ENCODE assay signal across 29 mouse cellular contexts in the genomic region with DNA sequence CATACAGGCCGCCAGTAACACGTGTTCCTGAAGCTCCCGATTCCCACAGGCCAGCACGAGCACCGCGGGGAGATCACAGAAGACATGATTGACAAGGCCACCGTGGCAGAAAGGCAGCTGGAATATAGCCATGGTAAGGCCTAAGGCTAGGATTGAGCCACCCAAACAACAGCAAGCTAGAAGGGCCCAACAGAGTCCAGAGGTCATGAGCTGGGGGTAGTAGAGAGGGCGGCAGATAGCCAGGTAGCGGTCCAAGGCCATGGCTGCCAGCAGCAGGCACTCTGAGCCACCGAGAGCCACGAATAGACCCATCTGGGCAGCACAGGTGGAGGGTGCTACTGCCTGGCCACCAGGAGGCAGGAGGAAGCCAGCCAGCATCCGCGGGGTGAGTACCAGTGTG. TPM values are rescaled to one million over a fixed set of nuclear protein-coding genes. Genes with fewer than 3 reads are reported as not detected.
DNase-seq lines count a peak whose midpoint lies in the region; ATAC-seq and TF ChIP-seq lines count a peak whose summit lies in the region.
"Had no signal": no experiment of that assay in that cellular context is flagged by ENCODE, and none has a peak within 500 bp of the region (broad histone marks: within the 10 kb centered on the region; RNA-seq: fewer than 3 reads in every experiment).

No protein-coding gene starts in this region.

- no peak overlapping the region for H3K4me3 ChIP-seq in midbrain, embryonic 11.5 days (ENCODE audit: low read depth, low read length)
- no peak overlapping the region for H3K4me3 ChIP-seq in midbrain, embryonic 15.5 days
- H3K4me3 ChIP-seq in liver, embryonic 13.5 days (replicated peaks): no peak overlapping the region
- H3K4me3 ChIP-seq in stomach, postnatal 0 days (ENCODE audit: low read depth, low read length): no peak overlapping the region
- no peak overlapping the region for H3K4me3 ChIP-seq in limb, embryonic 10.5 days
- H3K4me3 ChIP-seq: forebrain, embryonic 10.5 days; gastrocnemius, adult 2 months; heart, embryonic 15.5 days; limb, embryonic 15.5 days; midbrain, embryonic 13.5 days; myocyte had no signal

- TF ChIP-seq CTCF in stomach, postnatal 0 days (IDR thresholded peaks at IDR 0.05; ENCODE audit: low read depth): 0 out of 2 replicates have a peak, but pooled peaks have one; percentile 14

- H3K9ac ChIP-seq in midbrain, embryonic 11.5 days (ENCODE audit: low read length): no peak overlapping the region
- no peak overlapping the region for H3K9ac ChIP-seq in midbrain, embryonic 15.5 days
- H3K9ac ChIP-seq in liver, embryonic 13.5 days: no peak overlapping the region
- no peak overlapping the region for H3K9ac ChIP-seq in stomach, postnatal 0 days (ENCODE audit: low read length)
- H3K9ac ChIP-seq: heart, embryonic 15.5 days; limb, embryonic 15.5 days; midbrain, embryonic 13.5 days had no signal

- no peak for ATAC-seq in midbrain, embryonic 11.5 days (ENCODE audit: low FRiP score)
- ATAC-seq in midbrain, embryonic 15.5 days (replicated peaks): no peak
- peak; percentile 58 for ATAC-seq in liver, embryonic 13.5 days (ENCODE audit: low read depth)
- ATAC-seq in stomach, postnatal 0 days (ENCODE audit: low FRiP score, low TSS enrichment): no peak
- ATAC-seq: CD4-positive, CD25-positive, alpha-beta regulatory T cell, adult 4 months; midbrain, embryonic 13.5 days had no signal

- no peak overlapping the region for H3K4me2 ChIP-seq in midbrain, embryonic 11.5 days
- no peak overlapping the region for H3K4me2 ChIP-seq in midbrain, embryonic 15.5 days
- no peak overlapping the region for H3K4me2 ChIP-seq in liver, embryonic 13.5 days
- no peak overlapping the region for H3K4me2 ChIP-seq in stomach, postnatal 0 days (replicated peaks; ENCODE audit: low read depth)
- H3K4me2 ChIP-seq: heart, embryonic 15.5 days; limb, embryonic 15.5 days; midbrain, embryonic 13.5 days had no signal

- no peak for TF ChIP-seq EP300 in stomach, postnatal 0 days (optimal IDR thresholded peaks at IDR 0.05)

- no peaks in the 10 kb centered on the region for H3K4me1 ChIP-seq in midbrain, embryonic 11.5 days (ENCODE audit: control insufficient read depth, insufficient read depth, low read length)
- no peaks in the 10 kb centered on the region for H3K4me1 ChIP-seq in midbrain, embryonic 15.5 days
- H3K4me1 ChIP-seq in liver, embryonic 13.5 days (replicated peaks): peaks cover 21% of the 10 kb centered on the region
- H3K4me1 ChIP-seq in stomach, postnatal 0 days (replicated peaks; ENCODE audit: control insufficient read depth, insufficient read depth): no peaks in the 10 kb centered on the region
- H3K4me1 ChIP-seq in limb, embryonic 10.5 days: no peaks in the 10 kb centered on the region
- H3K4me1 ChIP-seq: forebrain, embryonic 10.5 days; limb, embryonic 15.5 days; midbrain, embryonic 13.5 days had no signal

- H3K36me3 ChIP-seq in midbrain, embryonic 11.5 days (ENCODE audit: control insufficient read depth, insufficient read depth, low read length): no peaks in the 10 kb centered on the region
- H3K36me3 ChIP-seq in midbrain, embryonic 15.5 days (replicated peaks): no peaks in the 10 kb centered on the region
- H3K36me3 ChIP-seq in liver, embryonic 13.5 days: no peaks in the 10 kb centered on the region
- no peaks in the 10 kb centered on the region for H3K36me3 ChIP-seq in stomach, postnatal 0 days (ENCODE audit: control insufficient read depth, insufficient read depth, low read length)
- H3K36me3 ChIP-seq in limb, embryonic 10.5 days: no peaks in the 10 kb centered on the region
- H3K36me3 ChIP-seq: forebrain, embryonic 10.5 days; heart, embryonic 15.5 days; limb, embryonic 15.5 days; midbrain, embryonic 13.5 days had no signal

- H3K27me3 ChIP-seq in midbrain, embryonic 11.5 days (ENCODE audit: control insufficient read depth, insufficient read depth, low read length): no peaks in the 10 kb centered on the region
- H3K27me3 ChIP-seq in midbrain, embryonic 15.5 days (replicated peaks): no peaks in the 10 kb centered on the region
- H3K27me3 ChIP-seq in liver, embryonic 13.5 days: peaks cover 16% of the 10 kb centered on the region
- H3K27me3 ChIP-seq in stomach, postnatal 0 days (ENCODE audit: control insufficient read depth, insufficient read depth, low read length): no peaks in the 10 kb centered on the region
- no peaks in the 10 kb centered on the region for H3K27me3 ChIP-seq in limb, embryonic 10.5 days (ENCODE audit: low read depth, poor library complexity, severe bottlenecking)
- H3K27me3 ChIP-seq: heart, embryonic 15.5 days; limb, embryonic 15.5 days; midbrain, embryonic 13.5 days had no signal

- peak; percentile 6 for DNase-seq in adrenal gland, postnatal 10 days
- no peak for DNase-seq in adrenal gland, postnatal 25 days
- peak; percentile 31 for DNase-seq in midbrain, embryonic 11.5 days (ENCODE audit: low spot score, missing footprints)
- DNase-seq in liver, embryonic 13.5 days: no peak
- no peak for DNase-seq in stomach, postnatal 0 days (ENCODE audit: low spot score)
- no peak for DNase-seq in limb, embryonic 10.5 days (ENCODE audit: low spot score)
- DNase-seq in left cerebral cortex, adult 18-20 months (ENCODE audit: low spot score in 2 of 2): no peak
- DNase-seq: cerebellum, adult 11-12 months; cerebellum, postnatal 14 days; gastrocnemius, adult 2 months; lung, postnatal 10 days; thymus, adult 18-20 months had no signal

- H3K27ac ChIP-seq in midbrain, embryonic 11.5 days (ENCODE audit: low read depth, low read length): no peak overlapping the region
- H3K27ac ChIP-seq in midbrain, embryonic 15.5 days: no peak overlapping the region
- no peak overlapping the region for H3K27ac ChIP-seq in liver, embryonic 13.5 days
- no peak overlapping the region for H3K27ac ChIP-seq in stomach, postnatal 0 days (replicated peaks)
- H3K27ac ChIP-seq in limb, embryonic 10.5 days: no peak overlapping the region
- H3K27ac ChIP-seq: forebrain, embryonic 10.5 days; gastrocnemius, adult 2 months; heart, embryonic 15.5 days; kidney, postnatal 0 days; limb, embryonic 15.5 days; midbrain, embryonic 13.5 days had no signal

- no peaks in the 10 kb centered on the region for H3K9me3 ChIP-seq in midbrain, embryonic 11.5 days (ENCODE audit: control insufficient read depth, low read length)
- no peaks in the 10 kb centered on the region for H3K9me3 ChIP-seq in midbrain, embryonic 15.5 days
- no peaks in the 10 kb centered on the region for H3K9me3 ChIP-seq in liver, embryonic 13.5 days (replicated peaks)
- no peaks in the 10 kb centered on the region for H3K9me3 ChIP-seq in stomach, postnatal 0 days (ENCODE audit: control insufficient read depth, low read length)
- no peaks in the 10 kb centered on the region for H3K9me3 ChIP-seq in limb, embryonic 10.5 days (replicated peaks)
- H3K9me3 ChIP-seq: forebrain, embryonic 10.5 days; heart, embryonic 15.5 days; limb, embryonic 15.5 days; midbrain, embryonic 13.5 days had no signal

- 87% methylated on average over 13 of the region's 13 CpGs for WGBS in midbrain, embryonic 11.5 days
- 84% methylated on average over 13 of the region's 13 CpGs for WGBS in midbrain, embryonic 15.5 days
- WGBS in liver, embryonic 13.5 days (ENCODE audit: insufficient replicate concordance): 72% methylated on average over 13 of the region's 13 CpGs
- WGBS in stomach, postnatal 0 days: 85% methylated on average over 13 of the region's 13 CpGs
- WGBS in limb, embryonic 10.5 days: 90% methylated on average over 13 of the region's 13 CpGs

RNA-seq across cellular contexts. Expression of a gene that starts 9.8 kb away (rescaled TPM):
- total RNA-seq in adrenal gland, postnatal 10 days (2021): under 1 TPM; 0.09 to 0.15 TPM
- total RNA-seq in adrenal gland, postnatal 25 days (2021): 0.15 TPM in 1 of 2 replicates, not detected in the other
- polyA plus RNA-seq in midbrain, embryonic 11.5 days (2014; fragmentation: Nextera tagmentation; extraction: Ambion mirVana): not detected in 2 replicates
- polyA plus RNA-seq in midbrain, embryonic 15.5 days (2015; fragmentation: Nextera tagmentation; extraction: Ambion mirVana): 0.04 TPM in 1 of 2 replicates, not detected in the other
- polyA plus RNA-seq in liver, embryonic 13.5 days (2015; fragmentation: Nextera tagmentation; extraction: Ambion mirVana): not detected in 2 replicates
- polyA plus RNA-seq in stomach, postnatal 0 days (2015; fragmentation: Nextera tagmentation; extraction: Ambion mirVana): not detected in 2 replicates
- polyA plus RNA-seq in limb, embryonic 10.5 days (2016; fragmentation: Nextera tagmentation; extraction: Ambion mirVana): 0.06 TPM in 1 of 2 replicates, not detected in the other
- total RNA-seq in left cerebral cortex, adult 18-20 months (2021): under 1 TPM; 0.07 to 0.23 TPM
- total RNA-seq: gastrocnemius, adult 2 months; granulocyte monocyte progenitor cell, adult 5-6 weeks; hematopoietic stem cell, adult 5-6 weeks; megakaryocyte progenitor cell, adult 5-6 weeks had no signal
- polyA plus RNA-seq: forebrain, embryonic 10.5 days; heart, embryonic 15.5 days; kidney, postnatal 0 days; limb, embryonic 15.5 days; myocyte; urinary bladder, adult 2 months had no signal

RNA-seq across cellular contexts. Expression of a gene that starts 24.8 kb away (rescaled TPM):
- 10 to 100 TPM; 35.8 to 48.3 TPM for total RNA-seq in adrenal gland, postnatal 10 days (2021)
- 58.8 and 65.2 TPM in 2 replicates for total RNA-seq in adrenal gland, postnatal 25 days (2021)
- polyA plus RNA-seq in midbrain, embryonic 11.5 days (2014; fragmentation: Nextera tagmentation; extraction: Ambion mirVana): 29.2 and 29.4 TPM in 2 replicates
- 30.6 and 33.6 TPM in 2 replicates for polyA plus RNA-seq in midbrain, embryonic 15.5 days (2015; fragmentation: Nextera tagmentation; extraction: Ambion mirVana)
- polyA plus RNA-seq in liver, embryonic 13.5 days (2015; fragmentation: Nextera tagmentation; extraction: Ambion mirVana): 14.4 and 19.8 TPM in 2 replicates
- polyA plus RNA-seq in stomach, postnatal 0 days (2015; fragmentation: Nextera tagmentation; extraction: Ambion mirVana): 15.4 and 15.6 TPM in 2 replicates
- 48.1 and 51.5 TPM in 2 replicates for polyA plus RNA-seq in limb, embryonic 10.5 days (2016; fragmentation: Nextera tagmentation; extraction: Ambion mirVana)
- total RNA-seq in left cerebral cortex, adult 18-20 months (2021): 10 to 100 TPM; 45.1 to 45.2 TPM

RNA-seq across cellular contexts. Expression of a gene that starts 43.0 kb away (rescaled TPM):
- total RNA-seq in adrenal gland, postnatal 10 days (2021): 10 to 100 TPM in 1 of 2 experiments, 1 to 10 TPM in 1; 9.5 to 16.9 TPM
- total RNA-seq in adrenal gland, postnatal 25 days (2021): 17.3 and 18.5 TPM in 2 replicates
- 10.8 and 11.9 TPM in 2 replicates for polyA plus RNA-seq in midbrain, embryonic 11.5 days (2014; fragmentation: Nextera tagmentation; extraction: Ambion mirVana)
- polyA plus RNA-seq in midbrain, embryonic 15.5 days (2015; fragmentation: Nextera tagmentation; extraction: Ambion mirVana): 14.9 and 16.1 TPM in 2 replicates
- 1.7 and 1.8 TPM in 2 replicates for polyA plus RNA-seq in liver, embryonic 13.5 days (2015; fragmentation: Nextera tagmentation; extraction: Ambion mirVana)
- 4.2 and 5.2 TPM in 2 replicates for polyA plus RNA-seq in stomach, postnatal 0 days (2015; fragmentation: Nextera tagmentation; extraction: Ambion mirVana)
- polyA plus RNA-seq in limb, embryonic 10.5 days (2016; fragmentation: Nextera tagmentation; extraction: Ambion mirVana): 14.3 and 19.3 TPM in 2 replicates
- total RNA-seq in left cerebral cortex, adult 18-20 months (2021): 10 to 100 TPM; 11.8 to 13.6 TPM

RNA-seq across cellular contexts. Expression of a gene that starts 43.2 kb away (rescaled TPM):
- not detected for total RNA-seq in adrenal gland, postnatal 10 days (2021)
- total RNA-seq in adrenal gland, postnatal 25 days (2021): not detected in 2 replicates
- not detected in 2 replicates for polyA plus RNA-seq in midbrain, embryonic 11.5 days (2014; fragmentation: Nextera tagmentation; extraction: Ambion mirVana)
- not detected in 2 replicates for polyA plus RNA-seq in midbrain, embryonic 15.5 days (2015; fragmentation: Nextera tagmentation; extraction: Ambion mirVana)
- not detected in 2 replicates for polyA plus RNA-seq in liver, embryonic 13.5 days (2015; fragmentation: Nextera tagmentation; extraction: Ambion mirVana)
- polyA plus RNA-seq in stomach, postnatal 0 days (2015; fragmentation: Nextera tagmentation; extraction: Ambion mirVana): not detected in 2 replicates
- polyA plus RNA-seq in limb, embryonic 10.5 days (2016; fragmentation: Nextera tagmentation; extraction: Ambion mirVana): not detected in 2 replicates
- not detected for total RNA-seq in left cerebral cortex, adult 18-20 months (2021)
- total RNA-seq: adrenal gland, postnatal 36 days; gastrocnemius, adult 2 months; granulocyte monocyte progenitor cell, adult 5-6 weeks; hematopoietic stem cell, adult 5-6 weeks; layer of hippocampus, adult 18-20 months; layer of hippocampus, postnatal 25 days; left cerebral cortex, postnatal 25 days; megakaryocyte progenitor cell, adult 5-6 weeks had no signal
- polyA plus RNA-seq: CD4-positive, CD25-positive, alpha-beta regulatory T cell, adult 4 months; forebrain, embryonic 10.5 days; heart, embryonic 15.5 days; kidney, postnatal 0 days; limb, embryonic 15.5 days; myocyte; neural tube, embryonic 14.5 days; urinary bladder, adult 2 months had no signal

Comparison
In these comparisons a context has a peak if more than half of its experiments do, and no peak if none do; other contexts are left out.
1. DNase-seq: peak in adrenal gland, postnatal 10 days (single experiment) and midbrain, embryonic 11.5 days (single experiment); none in adrenal gland, postnatal 25 days (single experiment), liver, embryonic 13.5 days (single experiment), stomach, postnatal 0 days (single experiment), limb, embryonic 10.5 days (single experiment) and left cerebral cortex, adult 18-20 months (0 of 2).